Comparison of ENCODE assay signal across 20 mouse cellular contexts in genomic region chr19:34699300-34699699, GRCm38 (mm10). TPM values are rescaled to one million over a fixed set of nuclear protein-coding genes. Genes with fewer than 3 reads are reported as not detected.
"Had no signal": no experiment of that assay in that cellular context is flagged by ENCODE, and none has a peak within 500 bp of the region (broad histone marks: within the 10 kb centered on the region; RNA-seq: fewer than 3 reads in every experiment).

No protein-coding gene starts in this region.

- H3K4me1 ChIP-seq: hindbrain, embryonic 15.5 days; limb, embryonic 10.5 days; limb, embryonic 13.5 days; midbrain, embryonic 13.5 days had no signal

- H3K4me2 ChIP-seq: hindbrain, embryonic 15.5 days; limb, embryonic 13.5 days; liver, embryonic 11.5 days; lung, embryonic 14.5 days; midbrain, embryonic 13.5 days had no signal

- H3K9ac ChIP-seq: hindbrain, embryonic 15.5 days; limb, embryonic 13.5 days; liver, embryonic 14.5 days; liver, postnatal 0 days; lung, embryonic 14.5 days; midbrain, embryonic 13.5 days had no signal

- H3K9me3 ChIP-seq: hindbrain, embryonic 15.5 days; limb, embryonic 10.5 days; limb, embryonic 13.5 days; midbrain, embryonic 13.5 days had no signal

- H3K27ac ChIP-seq: hindbrain, embryonic 15.5 days; layer of hippocampus, adult 2 months; limb, embryonic 10.5 days; limb, embryonic 13.5 days; liver, embryonic 14.5 days; macrophage; midbrain, embryonic 13.5 days; stomach, postnatal 0 days had no signal

- H3K36me3 ChIP-seq: hindbrain, embryonic 15.5 days; limb, embryonic 10.5 days; limb, embryonic 13.5 days; midbrain, embryonic 13.5 days had no signal

- H3K4me3 ChIP-seq: hindbrain, embryonic 15.5 days; layer of hippocampus, adult 2 months; limb, embryonic 10.5 days; limb, embryonic 13.5 days; midbrain, embryonic 13.5 days; myocyte had no signal

- ATAC-seq: intestine, postnatal 0 days; liver, postnatal 0 days; lung, postnatal 0 days; midbrain, embryonic 13.5 days; midbrain, embryonic 16.5 days had no signal

- DNase-seq: layer of hippocampus, adult 9-11 months; liver, postnatal 0 days; lung, embryonic 14.5 days; thymus, adult 2 months; thymus, postnatal 25 days had no signal

- H3K27me3 ChIP-seq: hindbrain, embryonic 15.5 days; limb, embryonic 13.5 days; midbrain, embryonic 13.5 days had no signal

RNA-seq across cellular contexts. Expression of gene Slc16a12, which starts 47.8 kb away (rescaled TPM):
- polyA plus RNA-seq: macrophage had no signal

RNA-seq across cellular contexts. Expression of gene Ifit1, which starts 58.6 kb away (rescaled TPM):
- polyA plus RNA-seq: limb, embryonic 10.5 days; lung, embryonic 14.5 days had no signal

RNA-seq across cellular contexts. Expression of gene Ifit1bl2, which starts 58.8 kb away (rescaled TPM):
- polyA plus RNA-seq: limb, embryonic 10.5 days; liver, embryonic 11.5 days; neural tube, embryonic 11.5 days; stomach, embryonic 14.5 days had no signal
